Mouse (Mus musculus) embryo, embryonic 10 days (tissue): ENCODE measurements around the gene Trappc1.

ENCODE experiments used
- DNase-seq: peaks from one replicate; pipeline ENCODE4 v3.0.0-alpha.2; 2015; ENCODE audit warnings: low spot score

Gene Trappc1

GRCm38 (mm10) chr11:69369990-69370816 is 46.4 kb downstream of the Trappc1 start:
- no peak for DNase-seq

GRCm38 (mm10) chr11:69370817-69371215 is 47.0 kb downstream of the Trappc1 start:
- no peak for DNase-seq

GRCm38 (mm10) chr11:69371601-69372000 is 47.8 kb downstream of the Trappc1 start:
- DNase-seq, result peak; percentile 40

GRCm38 (mm10) chr11:69372056-69372779 is 48.4 kb downstream of the Trappc1 start:
- peak; percentile 37 for DNase-seq

GRCm38 (mm10) chr11:69372780-69373170 is 49.0 kb downstream of the Trappc1 start:
- DNase-seq, result no peak

GRCm38 (mm10) chr11:69373223-69373965 is 49.6 kb downstream of the Trappc1 start:
- no peak for DNase-seq
